Mouse (Mus musculus): ENCODE results near the gene Gm37240.
"Not testable (repeated sequence)": the region's sequence is repeated elsewhere in the genome, so short reads cannot be mapped to it uniquely, and the experiment has no call there.

Gene Gm37240

DNA sequence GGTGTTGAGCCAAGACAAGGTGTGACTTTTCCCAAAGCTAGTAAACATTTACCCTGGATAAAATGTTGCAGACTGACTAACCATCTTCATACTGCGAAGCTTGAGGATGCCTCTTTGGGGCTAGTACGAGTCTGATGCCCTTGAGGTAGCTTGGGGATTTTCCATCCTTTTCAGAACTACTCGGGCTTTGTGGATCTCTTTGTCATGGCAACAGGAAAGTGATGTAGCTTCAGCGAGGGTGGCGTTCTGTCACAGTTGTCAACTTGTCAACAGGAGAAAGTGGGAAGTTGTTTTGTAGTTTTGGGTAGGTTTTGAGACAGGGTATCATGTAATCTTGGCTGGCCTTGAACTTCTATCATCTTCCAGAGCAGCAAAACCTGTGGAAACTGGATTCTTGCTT, 268.0 kb downstream of the Gm37240 start:
- no peak for DNase-seq

- DNase-seq = peak; percentile 40
Observed at GRCm38 (mm10) chr3:85618885-85619284, 268.4 kb downstream of the Gm37240 start.

DNA sequence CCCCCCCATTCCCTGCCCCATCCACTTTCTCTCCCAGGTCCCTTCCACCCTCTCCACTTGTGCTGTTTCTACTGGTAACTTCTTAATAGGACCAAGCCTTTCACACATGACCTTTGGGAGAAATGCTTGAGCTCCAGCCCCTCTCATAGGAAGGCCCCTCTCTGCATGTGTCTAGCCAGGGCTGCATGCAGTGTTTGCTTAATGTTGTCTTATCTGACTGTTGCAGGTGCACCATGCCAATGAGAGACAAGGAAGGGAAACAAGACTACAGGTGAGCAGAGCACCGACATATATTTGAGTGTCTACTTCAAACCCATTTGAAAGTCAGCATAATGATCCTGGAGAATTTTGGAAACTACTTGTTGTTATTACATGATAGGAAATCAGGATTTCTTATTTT, 270.9 kb downstream of the Gm37240 start:
- DNase-seq = no peak

DNA sequence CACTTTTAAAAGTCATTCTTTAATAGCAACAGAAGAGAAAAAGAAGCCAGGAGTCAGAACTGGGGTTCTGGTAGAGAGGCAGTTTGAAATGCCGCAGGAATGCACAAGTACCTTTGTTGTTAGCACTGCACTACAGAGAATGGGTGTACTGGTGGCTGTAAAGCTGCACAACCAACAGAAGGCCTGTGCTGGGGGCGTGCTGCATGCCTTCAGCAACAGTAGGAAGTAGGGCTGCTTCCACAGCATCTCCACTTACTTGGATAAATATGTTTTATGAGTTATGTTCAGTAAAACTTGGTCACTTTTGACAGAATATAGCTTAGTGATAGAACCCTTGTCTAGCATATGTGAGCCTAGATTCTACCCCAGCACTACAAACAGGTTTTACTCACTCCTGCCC, 279.6 kb downstream of the Gm37240 start:
- DNase-seq = no peak

GRCm38 (mm10) chr3:85606912-85607311, 280.4 kb downstream of the Gm37240 start:
- no peak for DNase-seq

DNA sequence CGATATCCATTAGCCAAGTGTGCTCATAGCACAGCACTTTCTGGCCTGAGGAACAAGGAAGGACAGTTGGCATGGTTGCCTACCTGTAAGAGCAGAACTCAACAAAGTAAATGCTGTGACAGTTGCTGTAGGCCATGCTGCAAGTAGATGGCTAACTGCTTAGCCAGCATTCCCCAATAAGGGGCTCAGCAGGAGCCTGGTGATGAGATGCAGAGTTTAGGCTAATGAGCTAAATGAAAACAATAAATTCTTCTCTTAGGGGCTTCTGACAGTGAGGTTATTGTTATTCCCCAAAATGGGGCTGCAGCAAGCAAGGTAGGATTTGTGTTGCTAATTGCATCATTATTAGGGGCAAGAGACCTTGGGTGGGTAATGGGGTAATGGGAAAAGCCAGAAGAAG, 283.5 kb downstream of the Gm37240 start:
- DNase-seq = no peak

DNA sequence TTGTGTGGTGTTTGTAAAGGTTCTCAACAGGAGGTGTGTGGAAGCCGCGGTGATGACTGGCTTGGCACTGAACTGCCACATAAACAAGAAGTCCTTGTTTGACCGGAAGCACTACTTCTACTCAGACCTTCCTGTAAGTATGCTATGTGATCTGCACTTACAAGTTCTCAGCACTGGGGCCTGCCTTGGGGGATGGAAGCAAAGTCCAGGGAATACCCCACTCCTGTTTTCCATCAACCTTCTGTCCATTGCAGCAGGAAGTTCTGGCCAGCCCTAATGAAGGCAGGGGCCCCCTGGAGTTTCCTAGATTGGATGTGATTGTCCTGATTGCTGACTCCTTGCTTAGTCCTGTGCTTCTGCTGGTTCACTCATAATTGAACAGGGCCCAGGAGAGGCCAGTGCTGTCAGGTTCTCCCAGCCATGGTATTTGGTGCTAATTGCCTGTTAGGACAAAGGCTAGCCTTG, 285.4 kb downstream of the Gm37240 start:
- DNase-seq = no peak

DNA sequence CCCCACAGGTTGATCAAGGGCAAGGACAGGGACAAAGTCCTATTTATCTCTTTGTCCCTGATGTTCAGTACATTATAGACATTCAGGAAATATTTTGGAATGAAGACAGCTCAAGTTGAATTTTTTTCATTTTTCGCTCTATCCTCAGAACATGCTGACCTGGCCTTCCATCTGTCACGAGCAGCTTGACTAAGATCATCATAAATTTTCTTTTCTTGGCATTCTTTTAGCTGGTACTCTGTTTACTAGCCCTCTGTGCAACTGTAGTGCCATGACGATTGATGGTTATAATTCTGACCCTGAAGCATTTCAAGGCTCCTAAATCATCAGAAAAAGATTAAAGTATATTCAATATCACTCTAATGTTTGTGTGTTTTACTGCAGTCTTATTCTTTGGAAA, 287.8 kb downstream of the Gm37240 start:
- DNase-seq = no peak

- DNase-seq = no peak
Observed at GRCm38 (mm10) chr3:85594452-85594851, 292.9 kb downstream of the Gm37240 start.

GRCm38 (mm10) chr3:85592640-85593252, 294.6 kb downstream of the Gm37240 start:
- no peak for DNase-seq

GRCm38 (mm10) chr3:85592067-85592466, 295.3 kb downstream of the Gm37240 start:
- DNase-seq = no peak

DNA sequence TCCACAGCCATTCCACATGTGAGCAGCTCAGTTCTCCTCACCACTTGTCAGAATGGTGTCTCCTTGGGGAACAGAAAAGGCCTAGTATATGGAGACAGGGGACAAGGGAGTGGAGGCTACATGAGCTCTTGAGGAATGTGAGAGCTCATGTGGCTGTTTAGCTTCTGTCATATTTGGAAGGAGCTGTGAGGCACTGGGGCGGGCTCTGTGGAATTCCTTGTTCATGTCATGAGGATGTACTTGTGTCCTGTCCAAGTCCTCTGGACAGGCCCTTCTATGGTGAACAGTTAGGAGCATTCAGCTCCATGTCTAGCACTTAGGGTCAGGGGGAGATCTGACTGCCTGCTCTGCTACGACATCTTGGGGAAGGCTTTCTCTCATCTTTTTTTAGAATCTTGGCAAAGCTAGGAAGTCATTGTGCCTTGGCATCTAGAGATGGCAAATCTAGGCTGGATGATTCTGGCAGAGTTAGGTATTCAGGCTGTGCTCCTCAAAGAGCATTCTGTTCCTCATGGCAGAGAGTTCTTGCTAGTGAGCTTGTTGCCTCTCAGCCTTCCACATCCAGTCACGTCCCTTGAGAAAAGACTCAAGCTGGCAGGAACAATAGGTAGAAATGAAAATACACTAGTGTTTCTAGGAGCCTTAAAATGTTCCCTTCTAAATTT, 297.1 kb downstream of the Gm37240 start:
- DNase-seq = no peak

DNA sequence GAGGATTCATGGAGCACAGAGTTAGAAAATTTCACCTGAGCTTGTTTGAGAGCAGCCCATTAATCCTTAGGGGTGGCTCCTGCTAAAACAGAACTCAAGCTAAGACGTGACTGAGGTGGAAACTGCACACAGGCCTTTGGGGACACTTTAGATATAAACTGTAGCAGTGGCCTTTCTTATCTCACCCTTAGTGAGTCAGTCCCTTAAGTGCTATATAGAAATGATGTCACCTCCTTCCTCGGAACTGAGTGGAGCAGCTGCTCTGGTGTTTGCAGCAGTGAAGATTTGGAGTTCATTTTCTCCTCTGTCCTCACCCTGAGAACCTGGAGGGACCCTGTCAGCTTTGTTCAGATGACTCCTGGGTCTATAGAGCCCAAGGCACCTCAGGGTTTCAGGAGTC, 298.6 kb downstream of the Gm37240 start:
- no peak for DNase-seq

- DNase-seq = no peak
Observed at GRCm38 (mm10) chr3:85584966-85585365, 302.4 kb downstream of the Gm37240 start.

DNA sequence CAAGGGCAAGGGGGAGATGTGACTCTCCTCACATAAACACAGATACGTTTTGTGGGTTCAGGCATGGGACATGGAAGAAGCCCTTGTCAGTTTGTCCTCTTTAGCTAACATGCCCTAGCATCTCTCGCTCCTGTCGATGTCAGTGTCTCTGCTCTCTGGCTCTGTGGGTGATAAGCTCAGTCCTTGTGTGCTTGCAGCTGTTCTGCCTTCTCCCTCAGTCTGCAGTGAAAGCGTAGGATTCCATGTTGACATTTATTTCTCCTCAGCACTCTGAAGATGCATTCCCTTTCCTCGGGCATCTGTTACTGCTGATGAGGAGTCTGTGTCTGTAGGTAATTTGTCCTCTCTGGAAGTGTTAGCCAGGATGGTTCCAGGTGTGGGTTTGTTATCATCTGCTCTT, 304.1 kb downstream of the Gm37240 start:
- DNase-seq = no peak

GRCm38 (mm10) chr3:85582726-85583125, 304.6 kb downstream of the Gm37240 start:
- no peak for DNase-seq

DNA sequence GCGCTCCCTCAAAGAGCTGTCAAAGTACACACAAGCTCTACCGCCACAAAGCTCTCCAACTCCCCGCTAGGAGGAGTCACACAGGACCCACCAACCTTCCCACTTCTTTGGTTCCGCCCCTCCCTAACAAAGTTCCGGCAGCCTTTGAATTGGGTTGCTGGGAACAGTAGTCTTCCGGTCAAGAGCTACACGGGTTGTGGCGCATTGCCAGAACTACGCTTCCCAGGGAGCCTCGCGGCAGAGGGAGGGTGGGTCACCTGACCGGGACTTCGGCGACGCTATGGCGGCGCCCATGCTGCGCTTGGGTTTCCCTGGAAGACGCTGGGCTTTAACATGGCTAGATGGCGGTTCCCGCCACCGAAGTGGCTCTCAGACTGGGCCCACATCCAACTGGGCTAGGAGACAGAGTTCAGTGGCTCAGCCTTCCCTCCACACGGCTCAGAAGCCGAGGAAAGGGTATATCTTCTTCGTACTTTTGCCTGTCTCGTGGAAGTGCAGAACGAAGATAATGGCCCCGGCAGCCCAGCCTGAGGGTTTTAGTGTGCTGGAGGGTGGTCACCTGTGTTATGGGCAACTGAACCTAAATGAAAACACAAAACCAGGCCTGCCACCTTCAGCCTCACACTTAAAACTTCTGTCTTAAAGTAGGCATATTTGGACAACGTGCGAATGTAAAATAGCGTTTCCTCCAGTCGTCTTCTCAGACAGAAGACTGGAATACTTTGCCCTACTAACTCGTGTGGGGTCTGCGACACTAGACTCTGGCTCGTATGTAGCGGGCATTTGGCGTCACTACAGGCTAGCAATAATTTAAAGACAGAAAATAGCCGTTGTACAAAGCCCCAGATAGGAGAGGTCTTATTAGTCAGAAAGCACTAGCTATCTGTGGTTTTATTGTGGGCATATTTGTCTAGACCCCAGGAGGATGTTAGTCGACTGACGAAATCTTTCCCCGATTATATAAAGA, 313.2 kb downstream of the Gm37240 start, which contains the start of gene Gatb:
TSS of gene Gatb (plus strand) at position 256 of the 967 bp plus-strand sequence.
- DNase-seq = peak; percentile 99

- DNase-seq = no peak
Observed at GRCm38 (mm10) chr3:85573216-85573863, 314.0 kb downstream of the Gm37240 start.

- not testable (repeated sequence) for DNase-seq
Observed at GRCm38 (mm10) chr3:85572502-85572901, 314.8 kb downstream of the Gm37240 start.

DNA sequence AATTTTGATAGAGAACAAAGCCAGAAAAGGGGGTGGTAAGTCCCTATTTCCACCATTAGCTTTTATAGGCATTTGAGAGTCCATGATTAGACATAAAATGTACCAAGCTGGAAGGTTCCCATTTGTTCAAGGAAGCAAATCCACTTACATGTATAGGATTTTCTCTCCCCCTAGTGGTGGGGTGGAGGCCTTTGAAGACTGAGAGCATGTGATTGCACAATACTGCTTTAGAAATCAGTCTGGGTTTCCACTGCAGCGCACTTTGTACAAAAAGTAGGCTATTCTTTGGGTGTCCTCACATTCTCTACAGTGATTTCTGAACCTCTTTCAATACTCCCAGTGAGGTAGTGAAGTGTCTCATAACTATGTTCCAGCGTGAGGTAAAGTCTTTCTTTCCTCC, 316.0 kb downstream of the Gm37240 start:
- peak; percentile 69 for DNase-seq

DNA sequence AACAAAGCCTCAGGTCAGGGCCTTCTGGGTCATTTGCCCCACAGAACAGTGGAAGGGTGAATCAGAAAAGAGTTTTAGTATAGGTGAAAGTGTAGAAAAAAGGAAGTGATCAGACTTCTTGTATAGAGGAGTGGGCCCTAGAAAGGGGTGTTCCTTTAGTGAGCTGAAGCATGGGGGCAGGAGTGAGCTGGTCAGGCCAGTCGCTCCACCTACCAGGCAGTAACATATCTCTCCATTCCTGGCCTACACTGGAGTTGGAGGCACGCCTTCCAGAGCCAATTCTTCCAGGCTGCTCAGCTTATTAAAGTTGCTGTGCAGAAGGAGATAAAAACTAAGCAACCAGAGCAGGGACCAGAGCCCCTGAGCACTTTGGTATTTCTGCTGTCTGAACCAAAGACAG, 322.7 kb downstream of the Gm37240 start:
- no peak for DNase-seq

- DNase-seq = no peak
Observed at GRCm38 (mm10) chr3:85553731-85554277, 333.5 kb downstream of the Gm37240 start.

- no peak for DNase-seq
Observed at GRCm38 (mm10) chr3:85551352-85551751, 336.0 kb downstream of the Gm37240 start.

Data from cerebellum, adult 8-10 months (tissue).